Mouse (Mus musculus): ENCODE data around the gene Kdf1.

- TF ChIP-seq POLR2A (IDR thresholded peaks at IDR 0.05; ENCODE audit: control insufficient read depth, extremely low read depth, insufficient read depth, low read length, poor library complexity) (no peak), CTCF (IDR thresholded peaks at IDR 0.05; ENCODE audit: borderline replicate concordance, control insufficient read depth, extremely low read depth, insufficient read depth, low read length, poor library complexity) (no peak)
Measured at GRCm38 (mm10) chr4:133471135-133471821, 47.5 kb upstream of the Kdf1 start.
